Mouse (Mus musculus) myocyte (in vitro differentiated cells): Measurements from ENCODE around the gene Mindy4. TPM values are rescaled to one million over a fixed set of nuclear protein-coding genes. Genes with fewer than 3 reads are reported as not detected.
"Not testable (repeated sequence)": the region's sequence is repeated elsewhere in the genome, so short reads cannot be mapped to it uniquely, and the experiment has no call there.

Experiments used
- H3K27me3 ChIP-seq: one replicate; pipeline ENCODE4 v1.6.1; 2011; ENCODE audit not compliant: control insufficient read depth, insufficient read depth, insufficient read length
- H3K36me3 ChIP-seq: one replicate; pipeline ENCODE4 v1.6.1; 2011; ENCODE audit not compliant: control insufficient read depth, insufficient read depth
- H3K4me2 ChIP-seq: one replicate; pipeline ENCODE4 v1.6.1; 2011; ENCODE audit warnings: low read depth, control low read depth
- H3K4me3 ChIP-seq: one replicate; pipeline ENCODE4 v1.5.1; 2011; ENCODE audit warnings: mild to moderate bottlenecking, control low read depth, moderate library complexity
- H3K79me2 ChIP-seq: one replicate; pipeline ENCODE4 v1.6.1; 2011; ENCODE audit not compliant: control insufficient read depth, insufficient read depth
- H3ac ChIP-seq: one replicate; pipeline ENCODE4 v1.6.1; 2011; ENCODE audit not compliant: control insufficient read depth, insufficient read length
- CEBPB ChIP-seq: IDR thresholded peaks from 2 replicates; pipeline ENCODE4 v1.6.1; 2011; ENCODE audit warnings: mild to moderate bottlenecking, moderate library complexity; ENCODE audit not compliant: poor library complexity, insufficient read depth, severe bottlenecking
- E2F4 ChIP-seq: IDR thresholded peaks from one replicate; pipeline ENCODE4 v1.6.1; 2011; ENCODE audit warnings: mild to moderate bottlenecking, control low read depth, moderate library complexity; ENCODE audit not compliant: insufficient read depth
- MAX ChIP-seq: IDR thresholded peaks from one replicate; pipeline ENCODE4 v1.6.1; 2011; ENCODE audit warnings: low read depth, mild to moderate bottlenecking, control low read depth
- MYOD1 ChIP-seq, 3 experiments: IDR thresholded peaks; one replicate each; pipeline ENCODE4 v1.6.1; 2011; ENCODE audit warnings: control low read depth in 2 of 3, low read depth in 2 of 3, mild to moderate bottlenecking in 2 of 3, moderate library complexity in 1 of 3; ENCODE audit not compliant: insufficient read length in 2 of 3, control insufficient read depth in 1 of 3
- MYOG ChIP-seq, 3 experiments: IDR thresholded peaks; one replicate each; pipeline ENCODE4 v1.6.1; 2011; ENCODE audit warnings: control low read depth in 2 of 3, low read depth in 2 of 3, mild to moderate bottlenecking in 2 of 3; ENCODE audit not compliant: insufficient read length in 2 of 3, control insufficient read depth in 1 of 3, insufficient read depth in 1 of 3
- POLR2A ChIP-seq: IDR thresholded peaks from one replicate; pipeline ENCODE4 v1.6.1; 2011; ENCODE audit warnings: low read depth, mild to moderate bottlenecking, control low read depth, moderate library complexity; ENCODE audit not compliant: insufficient read length
- POLR2AphosphoS2 ChIP-seq: IDR thresholded peaks from one replicate; pipeline ENCODE4 v1.6.1; 2011; ENCODE audit warnings: low read depth, control low read depth; ENCODE audit not compliant: insufficient read length
- REST ChIP-seq: IDR thresholded peaks from one replicate; pipeline ENCODE4 v1.6.1; 2011; ENCODE audit warnings: mild to moderate bottlenecking, control low read depth, moderate library complexity; ENCODE audit not compliant: insufficient read depth, insufficient read length
- SRF ChIP-seq: IDR thresholded peaks from one replicate; pipeline ENCODE4 v1.6.1; 2011; ENCODE audit warnings: low read depth; ENCODE audit not compliant: control insufficient read depth, insufficient read length
- TCF12 ChIP-seq: IDR thresholded peaks from one replicate; pipeline ENCODE4 v1.6.1; 2011; ENCODE audit warnings: mild to moderate bottlenecking, control low read depth; ENCODE audit not compliant: poor library complexity, insufficient read depth, severe bottlenecking
- TCF3 ChIP-seq: IDR thresholded peaks from one replicate; pipeline ENCODE4 v1.6.1; 2011; ENCODE audit warnings: low read depth, control low read depth; ENCODE audit not compliant: insufficient read length
- USF1 ChIP-seq: IDR thresholded peaks from one replicate; pipeline ENCODE4 v1.6.1; 2011; ENCODE audit warnings: low read depth, mild to moderate bottlenecking, control low read depth, moderate library complexity
- polyA plus RNA-seq: library from polyadenylated mRNA; unstranded; fragments of >200 nt; fragmentation: generic; extraction: Trizol; gene quantifications from one replicate; pipeline ENCODE4 v1.2.1, GENCODE M21; 2012; ENCODE audit warnings: missing spikeins

The Mindy4 gene
- polyA plus RNA-seq, 1 experiment: 5.0 TPM

- TF ChIP-seq POLR2A (no peak), POLR2AphosphoS2 (no peak), REST (no peak), E2F4 (no peak)
- H3K79me2 ChIP-seq: no peaks in the 10 kb centered on the region
- H3K4me3 ChIP-seq: no peak overlapping the region
- no peaks in the 10 kb centered on the region for H3K36me3 ChIP-seq
- no peak overlapping the region for H3ac ChIP-seq
- no peaks in the 10 kb centered on the region for H3K27me3 ChIP-seq
- no peak overlapping the region for H3K4me2 ChIP-seq
Observed at GRCm38 (mm10) chr6:55179560-55179959, 23.6 kb upstream of the Mindy4 start.

GRCm38 (mm10) chr6:55182655-55183430 is 20.3 kb upstream of the Mindy4 start:
- no peak for TF ChIP-seq MYOG (IDR thresholded peaks at IDR 0.05; ENCODE audit: control insufficient read depth in 1 of 3, insufficient read depth in 1 of 3, insufficient read length in 2 of 3, low read depth in 2 of 3)
- no peak for TF ChIP-seq USF1
- Histone ChIP-seq H3K36me3 (no peaks in the 10 kb centered on the region), H3K4me2 (no peak overlapping the region), H3K79me2 (no peaks in the 10 kb centered on the region), H3K27me3 (no peaks in the 10 kb centered on the region), H3ac (no peak overlapping the region), H3K4me3 (no peak overlapping the region)

GRCm38 (mm10) chr6:55187827-55188226 is 15.4 kb upstream of the Mindy4 start:
- not testable (repeated sequence) for H3K4me3 ChIP-seq, H3K4me2 ChIP-seq, H3K79me2 ChIP-seq, H3K27me3 ChIP-seq, H3K36me3 ChIP-seq, H3ac ChIP-seq
- TF ChIP-seq REST: peak; percentile 81

- Histone ChIP-seq H3K4me2 (no peak overlapping the region), H3K79me2 (no peaks in the 10 kb centered on the region), H3K4me3 (no peak overlapping the region), H3K27me3 (no peaks in the 10 kb centered on the region), H3ac (no peak overlapping the region), H3K36me3 (no peaks in the 10 kb centered on the region)
- no peak for TF ChIP-seq TCF3
- TF ChIP-seq REST: no peak
- TF ChIP-seq USF1: no peak
- no peak for TF ChIP-seq POLR2A
- no peak for TF ChIP-seq SRF
- TF ChIP-seq E2F4: no peak
- TF ChIP-seq MAX: no peak
- no peak for TF ChIP-seq MYOD1 (IDR thresholded peaks at IDR 0.05; ENCODE audit: control insufficient read depth in 1 of 3, insufficient read length in 2 of 3, low read depth in 2 of 3)
- no peak for TF ChIP-seq TCF12
- TF ChIP-seq CEBPB: no peak
- no peak for TF ChIP-seq MYOG (IDR thresholded peaks at IDR 0.05; ENCODE audit: control insufficient read depth in 1 of 3, insufficient read depth in 1 of 3, insufficient read length in 2 of 3, low read depth in 2 of 3)
- no peak for TF ChIP-seq POLR2AphosphoS2
Observed at GRCm38 (mm10) chr6:55189406-55189805, 13.8 kb upstream of the Mindy4 start.

- no peaks in the 10 kb centered on the region for H3K79me2 ChIP-seq
- H3K36me3 ChIP-seq: no peaks in the 10 kb centered on the region
- H3ac ChIP-seq: no peak overlapping the region
- H3K4me2 ChIP-seq: no peak overlapping the region
- TF ChIP-seq TCF3: no peak
- no peak for TF ChIP-seq E2F4
- no peak for TF ChIP-seq USF1
- TF ChIP-seq REST: no peak
- TF ChIP-seq POLR2A: no peak
- no peak for TF ChIP-seq SRF
- no peaks in the 10 kb centered on the region for H3K27me3 ChIP-seq
- no peak overlapping the region for H3K4me3 ChIP-seq
Observed at GRCm38 (mm10) chr6:55191537-55191936, 11.6 kb upstream of the Mindy4 start.

GRCm38 (mm10) chr6:55193171-55193570 is 10.0 kb upstream of the Mindy4 start:
- no peaks in the 10 kb centered on the region for H3K36me3 ChIP-seq
- no peaks in the 10 kb centered on the region for H3K27me3 ChIP-seq
- H3K4me3 ChIP-seq: no peak overlapping the region

More at GRCm38 (mm10) chr6:55193171-55193570, 10.0 kb upstream of the Mindy4 start:
- Histone ChIP-seq H3K4me2 (no peak overlapping the region), H3ac (no peak overlapping the region), H3K79me2 (no peaks in the 10 kb centered on the region)
- no peak for TF ChIP-seq POLR2AphosphoS2
- no peak for TF ChIP-seq E2F4
- no peak for TF ChIP-seq REST
- TF ChIP-seq CEBPB: no peak
- TF ChIP-seq TCF3: no peak
- no peak for TF ChIP-seq SRF
- TF ChIP-seq MYOD1 (IDR thresholded peaks at IDR 0.05; ENCODE audit: control insufficient read depth in 1 of 3, insufficient read length in 2 of 3, low read depth in 2 of 3): no peak
- TF ChIP-seq MYOG (IDR thresholded peaks at IDR 0.05; ENCODE audit: control insufficient read depth in 1 of 3, insufficient read depth in 1 of 3, insufficient read length in 2 of 3, low read depth in 2 of 3): no peak
